Mouse (Mus musculus) left cerebral cortex, postnatal 36 days (tissue): Measurements from ENCODE around the gene Nit1. TPM values are rescaled to one million over a fixed set of nuclear protein-coding genes. Genes with fewer than 3 reads are reported as not detected.
"Not testable (repeated sequence)": the region's sequence is repeated elsewhere in the genome, so short reads cannot be mapped to it uniquely, and the experiment has no call there.

Experiments used
- DNase-seq, 2 experiments: peaks; one replicate each; pipeline ENCODE4 v3.0.0; 2021 to 2022; ENCODE audit warnings: low spot score in 2 of 2, mixed read lengths in 1 of 2
- intact Hi-C: fragments of 180-260 bp; cut with DNase I; formaldehyde crosslinking; loops from one replicate; pipeline ENCODE4 v1.15.1; 2025
- total RNA-seq, 2 experiments: library from RNA; stranded (reverse); gene quantifications; 2 replicates each; pipeline ENCODE4 v1.2.3; 2021

The Nit1 gene
- total RNA-seq, 2 experiments from 2014 or later, result 39.6 to 48.0 TPM

DNA sequence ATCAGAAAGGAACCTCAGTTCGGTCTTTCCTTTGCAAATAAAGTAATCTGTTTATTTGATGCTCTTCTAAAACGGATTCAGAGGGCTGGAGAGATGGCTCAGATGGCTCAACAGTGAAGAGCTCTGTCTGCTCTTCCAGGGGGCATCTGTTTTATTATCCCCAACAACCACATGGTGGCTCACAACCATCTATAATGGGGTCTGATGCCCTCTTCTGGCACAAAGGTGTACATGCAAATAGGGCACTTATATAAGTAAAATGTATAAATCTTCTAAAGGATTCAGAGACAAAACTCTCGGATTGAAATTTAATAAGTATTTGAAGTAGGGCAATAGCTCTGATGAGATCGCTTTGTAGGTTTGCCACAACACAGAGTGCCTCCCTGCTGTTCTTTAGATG is 13.0 kb upstream of the Nit1 start:
- intact Hi-C loops, result loop anchor here (10.0 kb wide), 1 partner anchor 244 kb away; the partner anchor contains the start of gene Cfap126
- no peak for DNase-seq

DNA sequence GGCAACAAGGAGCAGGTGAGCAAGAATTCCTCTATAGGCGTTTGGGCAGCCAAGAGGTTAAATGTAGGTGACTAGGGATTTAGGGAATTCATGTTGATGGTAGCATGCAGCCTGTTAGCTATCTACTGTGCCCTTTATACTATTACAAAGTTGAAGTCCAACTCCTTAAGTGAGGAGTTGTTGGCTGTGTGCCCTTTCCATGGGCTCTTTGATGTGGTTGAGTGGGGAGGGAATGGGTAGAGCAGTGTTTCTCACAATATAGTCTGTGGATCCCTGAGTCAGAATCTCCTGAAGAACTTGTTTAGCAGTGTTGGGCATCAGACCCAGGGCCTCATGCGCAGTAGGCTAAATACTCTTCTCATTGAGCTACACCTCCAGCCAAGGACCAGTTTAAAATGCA is 11.4 kb upstream of the Nit1 start:
- intact Hi-C loops, result loop anchor here (10.0 kb wide), 1 partner anchor 242 kb away; the partner anchor contains the start of gene Cfap126
- DNase-seq, result no peak

DNA sequence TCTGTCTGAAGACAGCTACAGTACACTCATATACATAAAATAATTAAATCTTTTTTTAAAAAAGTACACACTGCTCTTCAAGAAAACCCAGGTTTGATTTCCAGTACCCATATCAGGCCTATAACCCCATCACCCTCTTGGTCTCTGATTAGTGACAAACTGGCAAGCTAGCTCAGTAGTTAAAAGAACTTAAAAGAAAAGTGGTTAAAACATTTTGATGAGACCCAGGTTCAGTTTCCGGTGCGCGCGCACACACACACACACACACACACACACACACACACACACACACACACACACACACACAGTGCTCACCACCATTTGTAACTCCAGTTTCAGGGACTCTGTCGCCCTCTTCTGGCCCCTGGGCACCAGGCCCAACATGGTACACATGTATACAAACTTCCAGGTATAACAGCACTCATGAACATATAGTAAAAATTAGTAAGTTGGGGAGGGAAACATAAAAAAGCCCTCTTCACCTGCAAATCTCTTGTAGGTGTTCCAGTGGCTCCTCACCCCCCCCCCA is 10.4 kb upstream of the Nit1 start:
- DNase-seq, result no peak
- intact Hi-C loops, result loop anchor here (10.0 kb wide), 1 partner anchor 241 kb away; the partner anchor contains the start of gene Cfap126

DNA sequence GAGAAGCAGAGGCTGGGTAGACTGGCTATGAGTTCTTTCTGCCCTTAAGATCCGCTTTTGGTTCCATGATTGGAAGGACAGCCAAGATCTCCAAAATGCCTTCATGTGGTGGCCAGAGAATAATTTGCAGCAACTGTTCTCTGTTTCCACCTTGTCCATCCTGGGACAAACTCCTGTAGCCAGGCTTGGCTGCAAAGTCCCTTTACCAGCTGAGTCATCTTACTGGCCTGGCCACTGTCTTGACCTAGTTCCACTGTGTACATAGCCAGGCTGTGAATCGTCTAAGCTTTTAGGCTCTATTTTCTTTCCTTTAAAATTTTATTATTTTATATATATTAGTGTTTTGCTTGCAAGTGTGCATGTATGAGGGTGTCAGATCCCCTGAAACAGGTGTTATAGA is 3.8 kb upstream of the Nit1 start:
- intact Hi-C loops, result no loop called here
- DNase-seq, result no peak

DNA sequence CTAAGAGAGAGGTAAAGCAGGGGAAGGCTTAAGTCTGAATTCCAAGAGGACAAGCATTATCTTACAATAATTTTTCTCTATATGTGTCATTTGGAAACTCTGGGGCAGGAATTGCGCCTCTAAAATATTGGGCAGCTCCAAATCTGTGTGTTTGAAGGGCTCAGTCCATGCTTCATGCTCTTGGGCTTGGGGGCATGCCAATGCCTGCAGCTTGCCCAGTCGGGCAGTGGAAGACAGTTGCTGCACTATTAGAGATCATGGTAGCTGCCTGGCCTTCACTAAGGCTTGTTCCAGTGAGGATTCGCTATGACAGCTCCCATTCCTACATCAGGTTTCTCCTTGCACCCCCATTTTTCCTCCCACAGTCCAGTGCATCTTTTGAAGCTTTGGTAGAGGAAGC is 3.2 kb upstream of the Nit1 start:
- intact Hi-C loops, result no loop called here
- no peak for DNase-seq

DNA sequence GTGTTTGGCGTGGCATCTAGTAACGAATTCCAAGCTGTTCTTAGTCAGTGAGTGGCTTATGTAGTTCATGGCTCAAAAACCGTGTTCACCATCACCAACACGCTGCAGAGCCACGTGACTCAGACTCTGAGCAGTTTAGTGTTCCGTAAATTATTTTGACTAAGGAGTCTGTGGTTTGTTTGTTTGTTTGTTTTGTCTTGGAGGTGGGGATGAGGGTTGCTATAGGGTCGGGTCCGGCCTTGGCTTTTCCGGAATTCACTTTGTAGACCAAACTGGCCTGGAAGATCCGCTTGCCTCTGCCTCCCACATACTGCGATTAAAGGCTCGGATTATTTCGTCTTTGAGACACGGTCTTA is 627 bp upstream of the Nit1 start:
- no peak for DNase-seq
- intact Hi-C loops, result no loop called here

DNA sequence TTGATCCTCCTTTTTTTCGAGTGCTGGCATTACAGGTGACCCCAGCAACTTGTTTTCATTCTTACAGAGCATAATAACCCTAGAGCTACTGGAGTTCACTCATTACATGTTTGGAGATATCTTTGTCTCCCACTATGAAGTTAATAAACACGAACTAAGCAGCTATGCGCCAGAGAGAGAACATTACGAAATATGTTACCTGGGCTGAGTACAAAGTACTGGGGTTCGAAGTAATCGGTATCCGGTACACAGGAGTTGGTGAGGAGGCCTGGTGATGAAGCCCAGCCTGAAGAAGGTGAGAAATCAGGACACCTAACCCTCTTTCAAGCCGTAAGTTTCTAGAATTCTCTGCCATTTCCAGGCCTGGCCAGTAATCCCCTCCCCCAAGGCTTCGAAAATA is 731 bp downstream of the Nit1 start:
- no peak for DNase-seq
- intact Hi-C loops, result loop anchor here (1.0 kb wide), 1 partner anchor 15 kb away; the partner anchor contains the start of gene Dedd

DNA sequence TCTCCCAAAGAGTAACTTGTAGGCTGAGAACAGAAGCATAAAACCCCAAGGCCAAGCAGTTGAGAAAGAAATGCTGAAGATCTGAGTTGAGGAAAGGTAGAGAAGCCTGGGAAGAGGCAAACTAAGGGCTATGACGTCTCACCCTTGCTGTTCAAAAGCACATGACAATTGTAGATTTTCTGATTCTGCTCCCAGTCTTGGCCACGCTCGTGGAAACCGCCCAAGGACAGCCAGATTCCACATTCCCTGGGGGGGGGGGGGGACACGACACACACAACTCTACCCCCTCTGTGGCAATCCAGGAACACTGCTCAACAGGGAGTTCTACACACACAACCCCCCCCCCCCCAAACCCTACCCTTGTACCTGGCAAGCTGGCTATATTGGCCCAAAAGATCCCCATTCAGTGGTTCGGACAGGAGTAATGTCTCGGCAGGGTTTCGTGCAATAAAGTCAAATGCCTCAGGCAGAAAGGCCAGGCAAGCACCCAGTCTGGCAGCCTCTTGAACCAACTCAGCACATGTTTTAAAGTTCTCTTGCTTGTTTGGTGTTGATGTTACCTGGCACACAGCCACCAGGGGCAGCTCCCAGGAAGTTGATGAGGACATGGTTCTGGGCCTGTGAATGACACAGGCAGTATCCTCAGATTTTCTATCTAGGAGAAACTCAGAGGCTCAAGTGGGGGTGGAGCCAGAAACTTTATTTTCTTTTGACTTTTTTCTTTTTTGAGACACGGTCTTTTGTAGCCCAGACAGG is 1.3 kb downstream of the Nit1 start:
- intact Hi-C loops, result no loop called here
- DNase-seq, result no peak

DNA sequence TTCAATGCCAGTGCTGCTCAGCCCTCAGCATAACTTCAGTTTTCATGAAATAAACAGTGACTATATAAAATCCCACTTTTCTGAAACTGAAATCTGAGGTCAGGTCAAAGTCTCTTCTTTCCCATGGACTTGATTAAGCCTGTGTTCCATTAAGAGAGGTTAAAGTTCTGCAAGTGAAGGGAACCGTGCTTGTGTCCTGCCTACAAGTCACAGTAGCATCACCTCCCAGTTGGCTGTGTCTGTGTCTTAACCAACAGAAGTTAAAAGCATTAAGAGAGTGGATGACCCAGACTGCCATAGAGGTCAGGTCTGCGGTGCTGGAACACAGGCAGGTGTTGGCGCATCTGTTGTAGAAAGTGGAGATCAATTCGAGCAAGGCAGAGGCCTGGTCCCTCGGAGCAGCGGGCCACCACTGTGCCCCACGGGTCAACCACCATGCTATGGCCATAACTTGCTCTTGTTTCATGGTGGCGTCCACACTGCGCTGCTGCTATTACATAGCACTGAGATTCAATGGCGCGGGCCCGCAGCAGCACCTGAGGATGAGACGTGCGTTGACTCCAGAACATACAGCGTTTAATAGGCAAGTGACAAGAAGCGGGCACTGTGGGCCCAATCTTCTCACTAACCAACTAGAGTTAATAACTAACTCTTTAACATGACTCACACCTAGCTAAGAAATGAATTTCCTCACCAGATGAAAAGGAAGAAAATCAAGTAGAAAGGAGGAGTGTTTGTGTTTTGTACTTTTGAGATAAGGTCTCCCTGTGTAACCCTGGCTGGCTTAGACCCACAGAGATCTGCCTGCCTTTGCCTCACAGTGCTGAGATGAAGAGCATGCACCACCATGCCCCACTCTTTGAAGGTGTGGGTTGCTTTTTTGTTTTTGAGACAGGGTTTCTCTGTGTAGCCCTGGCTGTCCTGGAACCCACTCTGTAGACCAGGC is 2.9 kb downstream of the Nit1 start:
- DNase-seq, result no peak
- intact Hi-C loops, result no loop called here

DNA sequence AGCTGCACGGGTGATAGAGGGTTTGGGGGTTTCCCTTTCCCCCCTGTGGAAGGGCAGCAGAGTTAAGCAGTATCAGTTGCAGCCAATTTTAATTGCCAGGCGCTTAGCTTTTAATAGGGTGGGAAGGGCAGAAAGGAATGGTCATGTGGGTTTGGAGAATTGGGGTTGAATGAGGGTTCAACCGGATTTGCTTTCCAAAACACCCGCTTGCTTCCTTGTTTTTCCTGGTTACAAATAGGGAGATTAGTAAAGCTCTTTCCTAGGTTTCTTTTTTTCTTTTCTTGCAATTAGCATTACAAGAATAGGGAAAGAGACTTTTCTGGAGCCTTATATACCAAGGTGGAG is 15.3 kb downstream of the Nit1 start:
- DNase-seq, result no peak
- intact Hi-C loops, result no loop called here

DNA sequence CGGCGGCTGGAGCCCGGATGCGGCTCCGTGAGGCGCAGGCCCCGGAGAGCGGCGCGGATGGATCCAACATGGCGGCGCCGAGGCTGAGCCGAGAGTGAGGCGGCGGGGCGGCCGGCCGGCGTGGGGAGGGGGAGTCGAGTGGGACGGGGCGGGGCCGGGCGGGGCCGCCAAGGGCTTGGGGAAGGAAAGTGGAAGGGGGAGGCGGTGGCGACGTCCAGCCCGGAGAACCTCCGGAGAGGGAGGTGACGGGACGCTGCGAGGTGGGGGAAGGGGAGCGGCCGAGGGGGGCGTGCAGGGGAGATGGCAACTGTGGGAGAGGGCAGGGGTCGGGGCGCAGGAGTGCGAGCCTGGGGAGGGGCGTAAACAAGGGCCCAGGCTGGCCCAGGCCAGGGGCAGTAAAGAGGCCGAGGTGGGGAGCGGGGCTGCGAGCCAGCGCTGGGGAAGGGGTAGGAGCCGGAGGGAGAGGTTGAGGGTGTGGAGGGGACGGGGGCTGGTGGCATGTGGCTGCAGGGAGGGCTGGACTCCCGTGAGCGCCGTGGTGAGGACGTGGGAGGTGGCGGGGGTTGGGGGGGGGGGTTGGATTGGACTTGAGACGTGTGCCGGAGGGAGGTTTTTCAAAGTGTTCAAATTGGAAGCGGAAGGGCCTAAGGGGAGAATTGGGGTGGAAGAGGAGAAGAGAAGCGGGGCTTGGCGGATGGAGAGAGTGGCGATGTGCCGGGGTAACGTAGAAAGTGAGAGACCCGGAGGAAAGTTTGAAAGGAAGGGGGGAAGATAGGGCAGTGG is 15.8 kb downstream of the Nit1 start:
- intact Hi-C loops, result loop anchor here (1.0 kb wide), 3 partner anchors 16 to 82 kb away; partner anchors contain the start of genes Nit1, Pfdn2 and Usf1
- peak in 1 of 2 experiments; percentile 57 for DNase-seq

DNA sequence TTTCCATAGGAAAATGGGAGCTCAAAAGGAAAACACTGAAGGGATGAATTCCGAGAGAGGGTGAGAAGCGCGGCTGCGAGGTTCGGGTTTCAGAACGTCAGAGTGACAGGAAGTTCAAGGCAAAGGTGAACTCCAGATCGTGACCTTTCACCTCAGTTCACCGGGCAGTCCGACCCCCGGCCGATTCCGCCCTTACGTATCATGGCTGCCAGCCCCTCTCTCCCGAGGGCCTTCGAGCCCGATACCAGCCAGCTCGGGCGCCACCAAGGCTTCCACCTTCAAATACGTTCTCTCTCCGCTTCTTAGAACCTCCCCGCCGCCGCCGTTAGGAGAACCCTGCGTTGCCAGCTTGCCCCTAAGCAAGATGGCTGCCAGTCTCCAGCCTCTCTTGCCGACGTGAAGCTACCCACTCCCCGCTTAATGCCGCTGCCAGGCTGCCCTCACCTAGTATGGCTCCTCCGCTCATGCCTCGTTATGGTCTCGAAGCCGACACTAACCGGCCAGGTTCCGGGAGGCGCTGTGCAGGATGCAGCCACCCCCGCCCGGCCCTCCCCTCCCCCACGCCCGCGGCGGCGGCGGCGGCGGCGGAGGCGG is 16.5 kb downstream of the Nit1 start, which contains the start of gene Dedd:
Gene Dedd, plus strand, starts transcription at position 307 of the 594 bp plus-strand sequence.
- DNase-seq, result peak; percentile 94 to 95
- intact Hi-C loops, result loop anchor here (1.0 kb wide), 3 partner anchors 16 to 82 kb away; partner anchors contain the start of genes Nit1, Pfdn2 and Usf1

DNA sequence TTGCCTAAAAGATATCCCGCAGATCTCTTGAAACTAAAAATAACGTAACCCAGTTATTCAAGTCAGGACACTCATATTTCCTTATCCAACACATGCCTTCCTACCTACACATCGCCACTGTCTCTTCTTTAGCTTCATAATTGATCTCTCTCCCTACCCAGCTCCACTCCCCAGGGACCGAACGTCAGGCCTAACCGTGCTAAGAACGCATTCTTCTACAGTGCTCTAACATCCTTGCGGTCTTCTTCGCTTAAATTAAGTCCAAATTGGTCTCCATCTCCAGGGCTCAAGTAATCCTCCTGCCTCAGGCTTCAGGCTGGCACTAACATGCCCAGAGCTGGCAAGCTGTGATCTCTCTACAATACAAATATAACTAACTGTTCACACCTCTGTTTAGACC is 17.2 kb downstream of the Nit1 start:
- no peak for DNase-seq
- intact Hi-C loops, result no loop called here

DNA sequence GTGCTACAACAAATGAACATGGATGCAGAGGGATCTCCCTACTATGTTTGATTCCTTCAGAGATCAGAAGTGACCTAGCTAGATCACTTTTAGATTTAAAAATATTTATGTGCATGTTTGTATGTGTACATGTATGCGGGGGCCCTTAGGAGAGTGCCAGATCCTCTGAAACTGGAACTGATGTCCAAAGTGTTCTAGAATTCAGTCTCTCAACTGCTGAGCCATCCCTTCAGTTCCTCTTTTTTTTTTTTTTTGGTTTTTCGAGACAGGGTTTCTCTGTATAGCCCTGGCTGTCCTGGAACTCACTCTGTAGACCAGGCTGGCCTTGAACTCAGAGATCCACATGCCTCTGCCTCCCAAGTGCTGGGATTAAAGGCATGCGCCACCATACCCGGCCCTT is 18.9 kb downstream of the Nit1 start:
- intact Hi-C loops, DNase-seq: not testable (repeated sequence)

DNA sequence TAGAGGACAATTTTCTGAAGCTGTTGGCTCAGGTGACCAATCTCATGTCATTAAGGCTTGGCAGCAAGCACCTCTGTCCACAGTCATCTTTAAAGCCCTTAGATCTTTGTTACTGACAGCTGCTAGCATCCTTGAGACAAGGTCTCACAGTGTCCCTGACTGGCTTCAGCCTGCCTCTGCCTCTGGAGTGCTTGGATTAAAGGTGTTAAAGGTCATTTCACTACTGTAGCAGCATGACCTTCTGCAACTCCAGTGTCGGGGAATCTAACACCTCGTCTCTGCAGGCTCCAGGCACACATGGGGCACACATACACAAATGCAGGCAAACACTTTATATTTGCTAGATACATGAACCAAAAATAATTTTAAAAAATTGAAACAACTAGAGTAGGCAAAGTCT is 19.9 kb downstream of the Nit1 start:
- intact Hi-C loops, result no loop called here

DNA sequence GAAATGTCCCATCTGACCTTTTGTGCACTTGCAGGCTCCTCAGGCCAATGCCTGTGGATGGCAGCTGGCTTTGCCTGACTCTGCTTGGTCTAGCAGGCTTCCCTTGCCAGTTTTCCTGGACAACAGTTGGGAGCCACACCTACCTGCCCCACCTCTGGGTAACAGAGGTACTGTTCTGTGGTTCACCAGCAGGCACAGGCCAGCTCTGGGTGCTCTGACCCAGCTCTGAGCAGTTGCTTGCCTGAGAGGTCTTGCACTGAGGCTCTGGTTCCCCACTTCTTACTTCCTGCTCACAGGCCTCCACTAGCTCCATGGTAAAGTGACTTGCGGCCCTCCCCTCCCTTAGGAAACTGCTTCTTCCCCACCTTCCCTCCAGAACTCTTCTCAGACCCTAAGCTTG is 23.4 kb downstream of the Nit1 start:
- intact Hi-C loops, result no loop called here

More for the DNA sequence above, 19.9 kb downstream of the Nit1 start:
- no peak for DNase-seq

DNA sequence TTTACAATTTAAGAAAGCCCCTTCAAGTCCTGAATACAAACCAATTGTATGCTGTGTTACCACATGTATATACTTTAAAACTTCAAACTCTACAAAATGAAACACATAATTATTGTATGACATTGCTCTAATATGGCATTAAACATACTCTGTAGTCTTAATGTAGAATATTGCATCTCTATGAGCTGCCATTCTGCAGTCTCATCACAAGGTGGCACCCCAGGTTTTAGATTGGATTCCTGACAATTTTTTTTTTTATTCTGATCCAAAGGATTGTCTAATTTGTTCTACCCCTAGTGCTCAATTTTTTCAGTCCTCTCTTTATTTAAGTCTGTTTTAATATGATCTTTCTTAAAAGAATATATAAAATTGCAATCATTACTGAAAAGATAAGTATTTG is 24.0 kb downstream of the Nit1 start:
- intact Hi-C loops, result no loop called here
- DNase-seq, result no peak

More for the DNA sequence above, 23.4 kb downstream of the Nit1 start:
- DNase-seq, result no peak

DNA sequence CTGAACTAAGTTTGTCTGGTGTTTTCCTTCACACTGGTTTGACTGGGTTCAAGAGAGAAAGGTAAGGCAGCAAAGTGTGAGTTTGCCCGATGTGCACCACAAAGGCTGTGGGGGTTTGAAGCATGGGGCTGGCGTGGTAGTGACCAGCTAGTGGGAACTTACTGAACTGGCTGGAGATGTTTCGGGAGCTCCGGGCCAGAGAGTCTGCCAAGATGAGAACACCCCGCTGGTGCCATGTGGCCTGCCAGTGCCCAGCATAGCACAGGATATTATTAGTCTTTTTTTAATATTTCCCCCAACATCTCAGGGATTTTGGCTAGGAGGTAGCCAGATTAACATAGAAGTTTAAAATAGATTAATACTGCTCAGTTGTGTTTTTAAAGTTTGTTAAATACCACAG is 25.3 kb downstream of the Nit1 start:
- no peak for DNase-seq
- intact Hi-C loops, result no loop called here

DNA sequence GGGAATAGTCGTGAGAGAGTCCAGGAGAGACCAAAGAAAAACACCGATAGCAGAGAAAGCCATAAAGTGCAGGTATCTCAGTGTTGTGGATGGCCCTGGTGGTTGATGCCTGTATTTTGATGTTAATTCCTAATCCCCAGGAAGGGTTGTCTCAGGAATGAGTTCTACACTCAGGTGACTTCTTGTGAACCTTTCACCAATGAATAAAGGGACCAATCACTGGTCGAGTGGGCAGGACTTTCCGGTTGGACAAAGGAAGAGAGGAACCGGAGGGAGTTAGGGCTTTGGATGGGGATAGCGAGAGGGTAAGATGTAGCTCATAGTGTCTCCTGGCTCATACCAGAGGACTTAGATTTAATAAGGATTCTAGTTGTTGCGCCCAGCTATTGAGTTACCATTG is 25.7 kb downstream of the Nit1 start:
- DNase-seq, result no peak
- intact Hi-C loops, result no loop called here
